Mouse (Mus musculus): ENCODE results near the gene Rapgef6.

Gene Rapgef6

GRCm38 (mm10) chr11:54733546-54733945, 210.9 kb downstream of the Rapgef6 start:
- DNase-seq (ENCODE audit: low read depth, low spot score), result no peak

- DNase-seq (ENCODE audit: low read depth, low spot score), result no peak
Measured at GRCm38 (mm10) chr11:54735114-54735513, 212.5 kb downstream of the Rapgef6 start.

DNA sequence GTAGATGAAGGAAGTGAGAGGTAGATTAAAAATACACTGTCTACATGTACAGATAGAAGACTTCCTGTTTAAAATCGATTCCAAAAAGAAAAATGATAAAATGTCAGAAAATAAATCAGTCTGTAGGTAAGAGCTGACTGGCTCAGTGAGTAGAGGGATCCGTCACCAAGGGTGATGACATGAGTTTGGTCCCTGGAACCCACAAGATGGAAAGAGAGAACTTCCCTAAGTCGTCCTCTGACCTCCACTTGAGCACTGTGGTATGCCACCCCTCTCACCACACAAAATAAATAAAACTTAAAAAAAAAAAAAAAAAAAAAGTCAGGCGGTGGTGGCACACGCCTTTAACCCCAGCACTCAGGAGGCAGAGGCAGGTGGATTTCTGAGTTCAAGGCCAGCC, 214.3 kb downstream of the Rapgef6 start:
- no peak for DNase-seq (ENCODE audit: low read depth, low spot score)

GRCm38 (mm10) chr11:54739012-54739750, 216.5 kb downstream of the Rapgef6 start:
- no peak for DNase-seq (ENCODE audit: low read depth, low spot score)

- DNase-seq (ENCODE audit: low read depth, low spot score), result peak; percentile 33
Measured at GRCm38 (mm10) chr11:54741330-54741729, 218.7 kb downstream of the Rapgef6 start.

GRCm38 (mm10) chr11:54744231-54744630, 221.6 kb downstream of the Rapgef6 start:
- no peak for DNase-seq (ENCODE audit: low read depth, low spot score)

Data from CD4-positive helper T cell, adult 2 months (primary cell).